Mouse (Mus musculus) midbrain, embryonic 14.5 days (tissue): ENCODE results near the gene Mfsd13b. TPM values are rescaled to one million over a fixed set of nuclear protein-coding genes. Genes with fewer than 3 reads are reported as not detected.

Experiments used
- ATAC-seq: fragments of 200-750 bp; cut with Nextera tagmentation; 2 replicates; pipeline ENCODE4 v1.8.0; 2017; ENCODE audit warnings: moderate number of reproducible peaks, moderate library complexity; ENCODE audit not compliant: low FRiP score, low TSS enrichment
- DNase-seq: peaks from one replicate; pipeline ENCODE4 v3.0.0-alpha.2; 2015
- H3K27ac ChIP-seq: fragments of 300-500 bp; sonication (generic); replicated peaks from 2 replicates; pipeline ENCODE4 v1.5.1; 2014; ENCODE audit warnings: mild to moderate bottlenecking, low read depth, low read length, moderate library complexity
- H3K27me3 ChIP-seq: fragments of 300-500 bp; sonication (generic); 2 replicates; pipeline ENCODE4 v1.6.1; 2014; ENCODE audit warnings: low read length, control low read depth, mixed read lengths; ENCODE audit not compliant: control insufficient read depth, insufficient read depth
- H3K36me3 ChIP-seq: fragments of 300-500 bp; sonication (generic); 2 replicates; pipeline ENCODE4 v1.6.1; 2014; ENCODE audit warnings: low read length, control low read depth; ENCODE audit not compliant: control insufficient read depth, insufficient read depth
- H3K4me1 ChIP-seq: fragments of 300-500 bp; sonication (generic); 2 replicates; pipeline ENCODE4 v1.6.1; 2014; ENCODE audit warnings: mild to moderate bottlenecking, antibody characterized with exemption, low read length, control low read depth; ENCODE audit not compliant: control insufficient read depth, insufficient read depth
- H3K4me2 ChIP-seq: fragments of 300-500 bp; sonication (generic); 2 replicates; pipeline ENCODE4 v1.6.1; 2014; ENCODE audit warnings: mild to moderate bottlenecking, low read length, moderate library complexity
- H3K4me3 ChIP-seq: fragments of 300-500 bp; sonication (generic); replicated peaks from 2 replicates; pipeline ENCODE4 v1.5.1; 2014; ENCODE audit warnings: low read depth, low read length
- H3K9ac ChIP-seq: fragments of 300-500 bp; sonication (generic); replicated peaks from 2 replicates; pipeline ENCODE4 v1.6.1; 2014; ENCODE audit warnings: mild to moderate bottlenecking, low read length, moderate library complexity
- H3K9me3 ChIP-seq: fragments of 300-500 bp; sonication (generic); 2 replicates; pipeline ENCODE4 v1.6.1; 2016; ENCODE audit warnings: low read length, control low read depth, mixed read lengths; ENCODE audit not compliant: control insufficient read depth
- WGBS: fragments of 180-500 bp; shearing (Covaris S2); extraction: QIAGEN DNeasy Blood & Tissue Kit; methylation state at CpG from one replicate; pipeline ENCODE4 v1.1.7; 2014; 5-methylcytosine and 5-hydroxymethylcytosine counted together
- polyA plus RNA-seq: library from polyadenylated mRNA; unstranded; fragments of >200 nt; fragmentation: Nextera tagmentation; extraction: Ambion mirVana; gene quantifications from 2 replicates; pipeline ENCODE4 v1.2.1, GENCODE M21; 2014

Mfsd13b gene
- polyA plus RNA-seq, result 0.28 TPM in 1 of 2 replicates, not detected in the other

DNA sequence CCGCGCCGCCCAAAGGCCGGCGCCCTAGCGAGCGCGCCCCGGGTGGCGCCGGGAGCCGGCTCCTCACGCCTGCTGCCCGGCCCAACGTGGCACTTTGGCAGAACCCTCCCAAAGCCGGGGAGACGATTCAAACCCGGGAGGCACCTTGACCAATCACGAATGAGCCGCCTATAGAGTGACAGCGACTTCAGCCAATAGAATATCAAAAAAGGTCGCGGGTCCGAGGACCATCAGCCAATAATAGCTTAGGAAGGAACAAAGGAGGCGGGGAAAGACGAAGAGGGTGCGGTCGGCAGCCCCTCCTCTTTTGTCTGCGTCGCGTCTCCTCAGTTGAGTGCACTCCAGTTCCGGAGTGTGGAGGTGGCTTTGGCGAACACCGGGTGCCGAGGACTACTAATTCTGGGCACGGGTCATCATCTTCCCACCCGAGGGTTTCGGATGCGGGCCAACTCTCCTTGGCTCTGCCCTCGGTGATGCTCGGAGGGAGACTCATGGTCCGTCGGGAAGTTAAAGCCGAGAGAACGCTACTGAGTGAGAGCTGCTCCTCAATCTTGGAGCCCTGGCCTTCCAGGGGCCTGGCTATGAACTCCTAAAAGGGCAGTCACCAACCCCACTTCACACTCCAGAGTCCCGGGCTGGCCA lies at the start of gene Mfsd13b, which contains the start of gene Cdr2:
Gene Mfsd13b, plus strand, starts transcription at position 310 of the 642 bp plus-strand sequence.
Gene Cdr2, minus strand, starts transcription at position 113 of the 642 bp plus-strand sequence.
- ATAC-seq, result peak; percentile 97
- under 1% methylated on average over 46 of the region's 46 CpGs for WGBS
- no peaks in the 10 kb centered on the region for H3K9me3 ChIP-seq

GRCm38 (mm10) chr7:120933110-120933509 lies 49.2 kb upstream of the Mfsd13b start:
- H3K4me1 ChIP-seq, result no peaks in the 10 kb centered on the region
- H3K27ac ChIP-seq, result no peak overlapping the region
- DNase-seq (no peak), ATAC-seq (no peak)
- H3K9ac ChIP-seq, result no peak overlapping the region
- H3K4me2 ChIP-seq, result no peak overlapping the region
- 91% methylated on average over 7 of the region's 7 CpGs for WGBS
- H3K27me3 ChIP-seq, result no peaks in the 10 kb centered on the region
- H3K4me3 ChIP-seq, result no peak overlapping the region
- no peaks in the 10 kb centered on the region for H3K9me3 ChIP-seq
- peaks cover 98% of the 10 kb centered on the region for H3K36me3 ChIP-seq

More for the DNA sequence above, at the start of gene Mfsd13b, which contains the start of gene Cdr2:
- Histone ChIP-seq H3K4me2 (peak within 1 kb of the TSS; percentile 89), H3K9ac (peak within 1 kb of the TSS; percentile 79), H3K36me3 (no peaks in the 10 kb centered on the region), H3K4me3 (peak within 1 kb of the TSS; percentile 88), H3K27me3 (no peaks in the 10 kb centered on the region), H3K4me1 (peaks cover 24% of the 10 kb centered on the region), H3K27ac (peak within 1 kb of the TSS; percentile 78)
- DNase-seq, result peak; percentile 99

DNA sequence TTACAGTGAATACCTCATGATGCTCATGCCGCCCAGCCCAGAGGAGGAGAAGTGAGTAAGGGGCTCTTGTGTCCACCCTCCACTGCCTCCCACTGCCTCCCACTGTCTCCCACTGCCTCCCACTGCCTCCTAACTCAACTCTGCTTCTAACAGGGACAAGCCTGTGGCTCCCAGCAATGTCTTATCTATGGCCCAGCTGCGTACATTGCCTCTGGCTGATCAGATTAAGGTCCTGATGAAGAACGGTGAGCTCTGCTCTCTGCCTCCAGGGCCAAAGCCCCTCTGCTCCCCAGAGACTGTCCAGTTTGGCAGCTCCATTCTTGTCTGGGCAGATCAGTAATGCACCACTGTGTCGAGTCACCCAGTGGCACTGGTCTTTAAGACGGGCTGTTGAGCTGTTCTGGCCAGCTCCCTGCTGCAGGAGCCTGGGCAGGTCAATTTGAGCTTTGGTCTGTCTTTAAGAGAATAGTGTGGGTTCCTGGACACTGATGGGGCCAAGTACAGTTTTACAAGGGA lies 48.6 kb upstream of the Mfsd13b start:
- no peak overlapping the region for H3K9ac ChIP-seq
- no peaks in the 10 kb centered on the region for H3K4me1 ChIP-seq
- H3K27me3 ChIP-seq, result no peaks in the 10 kb centered on the region
- H3K9me3 ChIP-seq, result no peaks in the 10 kb centered on the region
- 71% methylated on average over 5 of the region's 5 CpGs for WGBS
- ATAC-seq (no peak), DNase-seq (no peak)
- no peak overlapping the region for H3K27ac ChIP-seq
- peaks cover 98% of the 10 kb centered on the region for H3K36me3 ChIP-seq
- no peak overlapping the region for H3K4me2 ChIP-seq
- no peak overlapping the region for H3K4me3 ChIP-seq

GRCm38 (mm10) chr7:120934716-120935115 lies 47.6 kb upstream of the Mfsd13b start:
- ATAC-seq, result no peak
- H3K27me3 ChIP-seq, result no peaks in the 10 kb centered on the region
- peak; percentile 80 for DNase-seq
- H3K4me1 ChIP-seq, result no peaks in the 10 kb centered on the region
- no peaks in the 10 kb centered on the region for H3K9me3 ChIP-seq
- 30% methylated on average over 5 of the region's 5 CpGs for WGBS
- H3K36me3 ChIP-seq, result peaks cover 98% of the 10 kb centered on the region
- H3K9ac ChIP-seq, result no peak overlapping the region
- H3K4me2 ChIP-seq, result no peak overlapping the region
- no peak overlapping the region for H3K4me3 ChIP-seq
- no peak overlapping the region for H3K27ac ChIP-seq

GRCm38 (mm10) chr7:120936522-120936921 lies 45.8 kb upstream of the Mfsd13b start:
- no peak overlapping the region for H3K4me2 ChIP-seq
- no peak overlapping the region for H3K4me3 ChIP-seq
- no peak overlapping the region for H3K27ac ChIP-seq
- H3K4me1 ChIP-seq, result no peaks in the 10 kb centered on the region
- H3K36me3 ChIP-seq, result peaks cover 99% of the 10 kb centered on the region
- H3K9me3 ChIP-seq, result no peaks in the 10 kb centered on the region
- no peaks in the 10 kb centered on the region for H3K27me3 ChIP-seq
- DNase-seq (no peak), ATAC-seq (no peak)
- no peak overlapping the region for H3K9ac ChIP-seq
- 88% methylated on average over 4 of the region's 4 CpGs for WGBS

GRCm38 (mm10) chr7:120938206-120938605 lies 44.1 kb upstream of the Mfsd13b start:
- no peak for ATAC-seq

DNA sequence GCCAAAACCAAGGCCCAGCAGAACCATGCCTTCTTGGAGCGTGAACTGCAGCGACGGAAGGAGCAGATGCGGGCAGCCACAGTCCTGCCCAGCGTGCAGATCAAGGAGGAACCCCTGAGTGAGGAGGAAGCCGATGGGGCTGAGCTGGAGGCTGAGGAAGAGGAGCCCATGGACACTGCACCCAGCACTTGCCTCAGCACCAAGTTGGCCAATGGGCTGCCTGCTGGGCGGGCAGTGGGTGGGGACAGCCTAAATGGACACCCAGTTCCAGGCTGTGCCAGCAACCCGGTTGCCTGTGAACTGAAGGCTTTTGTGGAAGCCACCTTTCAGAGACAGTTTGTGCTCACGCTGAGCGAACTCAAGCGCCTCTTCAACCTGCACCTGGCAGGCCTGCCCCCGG lies 42.0 kb upstream of the Mfsd13b start:
- Histone ChIP-seq H3K9ac (no peak overlapping the region), H3K27ac (no peak overlapping the region), H3K27me3 (no peaks in the 10 kb centered on the region), H3K4me2 (no peak overlapping the region), H3K36me3 (peaks cover 94% of the 10 kb centered on the region), H3K4me3 (no peak overlapping the region), H3K4me1 (no peaks in the 10 kb centered on the region), H3K9me3 (no peaks in the 10 kb centered on the region)
- DNase-seq (no peak), ATAC-seq (no peak)
- WGBS, result 91% methylated on average over 12 of the region's 12 CpGs

More at GRCm38 (mm10) chr7:120938206-120938605, 44.1 kb upstream of the Mfsd13b start:
- Histone ChIP-seq H3K4me2 (no peak overlapping the region), H3K36me3 (peaks cover 99% of the 10 kb centered on the region), H3K4me3 (no peak overlapping the region), H3K9ac (no peak overlapping the region), H3K27ac (no peak overlapping the region), H3K27me3 (no peaks in the 10 kb centered on the region), H3K9me3 (no peaks in the 10 kb centered on the region), H3K4me1 (no peaks in the 10 kb centered on the region)
- no peak for DNase-seq
- WGBS, result 83% methylated on average over 9 of the region's 9 CpGs

DNA sequence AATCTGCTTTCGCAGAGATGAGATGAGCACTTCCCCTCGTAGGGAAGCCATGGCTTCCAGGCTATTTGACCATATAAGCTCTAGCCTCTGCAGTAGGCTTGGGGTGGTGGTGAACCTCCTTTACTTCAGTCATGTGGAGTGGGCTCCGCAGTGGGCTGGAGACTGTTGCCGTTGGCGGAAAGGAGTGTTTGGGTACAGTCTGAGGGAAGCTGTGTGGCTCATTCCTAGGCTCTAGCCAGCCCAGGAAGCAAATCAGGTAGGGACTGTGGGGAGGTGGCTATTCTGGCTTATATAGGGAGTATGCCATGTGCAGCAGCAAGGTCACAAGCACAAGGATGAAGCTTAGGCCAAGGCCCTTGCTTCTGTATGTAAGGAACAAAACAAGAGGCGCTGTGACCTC lies 41.1 kb upstream of the Mfsd13b start:
- H3K27ac ChIP-seq, result no peak overlapping the region
- ATAC-seq, result no peak
- H3K4me1 ChIP-seq, result no peaks in the 10 kb centered on the region
- H3K36me3 ChIP-seq, result peaks cover 88% of the 10 kb centered on the region
- H3K9ac ChIP-seq, result no peak overlapping the region
- no peak overlapping the region for H3K4me2 ChIP-seq
- no peaks in the 10 kb centered on the region for H3K9me3 ChIP-seq
- no peak overlapping the region for H3K4me3 ChIP-seq
- 95% methylated on average over 6 of the region's 6 CpGs for WGBS
- H3K27me3 ChIP-seq, result no peaks in the 10 kb centered on the region
- DNase-seq, result no peak

- H3K9me3 ChIP-seq, result no peaks in the 10 kb centered on the region
- H3K4me2 ChIP-seq, result no peak overlapping the region
- H3K27ac ChIP-seq, result no peak overlapping the region
- no peak overlapping the region for H3K4me3 ChIP-seq
- ATAC-seq (no peak), DNase-seq (no peak)
- no peaks in the 10 kb centered on the region for H3K4me1 ChIP-seq
- H3K27me3 ChIP-seq, result no peaks in the 10 kb centered on the region
- H3K36me3 ChIP-seq, result peaks cover 82% of the 10 kb centered on the region
- H3K9ac ChIP-seq, result no peak overlapping the region
- 89% methylated on average over 1 of the region's 1 CpGs for WGBS
Observed at GRCm38 (mm10) chr7:120942506-120942905, 39.8 kb upstream of the Mfsd13b start.
